Mouse (Mus musculus) lung, embryonic 15.5 days (tissue): ENCODE results near the gene Mfsd2b. TPM values are rescaled to one million over a fixed set of nuclear protein-coding genes. Genes with fewer than 3 reads are reported as not detected.

ENCODE experiments used
- ATAC-seq: fragments of 200-750 bp; cut with Nextera tagmentation; 2 replicates; pipeline ENCODE4 v1.8.0; 2017; ENCODE audit warnings: moderate number of reproducible peaks, borderline replicate concordance; ENCODE audit not compliant: low FRiP score, low TSS enrichment; ENCODE audit errors: extremely low read depth
- H3K27ac ChIP-seq: fragments of 300-500 bp; sonication (generic); 2 replicates; pipeline ENCODE4 v1.5.1; 2015; ENCODE audit warnings: moderate library complexity, mild to moderate bottlenecking, inconsistent platforms
- H3K27me3 ChIP-seq: fragments of 300-500 bp; sonication (generic); 2 replicates; pipeline ENCODE4 v1.6.1; 2015; ENCODE audit warnings: inconsistent platforms
- H3K36me3 ChIP-seq: fragments of 300-500 bp; sonication (generic); 2 replicates; pipeline ENCODE4 v1.6.1; 2015; ENCODE audit warnings: inconsistent platforms
- H3K4me1 ChIP-seq: fragments of 300-500 bp; sonication (generic); 2 replicates; pipeline ENCODE4 v1.6.1; 2015; ENCODE audit warnings: inconsistent platforms
- H3K4me2 ChIP-seq: fragments of 300-500 bp; sonication (generic); 2 replicates; pipeline ENCODE4 v1.6.1; 2015; ENCODE audit warnings: inconsistent platforms, mild to moderate bottlenecking, moderate library complexity
- H3K4me3 ChIP-seq: fragments of 300-500 bp; sonication (generic); 2 replicates; pipeline ENCODE4 v1.5.1; 2015; ENCODE audit warnings: mild to moderate bottlenecking, inconsistent platforms
- H3K9ac ChIP-seq: fragments of 300-500 bp; sonication (generic); 2 replicates; pipeline ENCODE4 v1.6.1; 2015; ENCODE audit warnings: inconsistent platforms
- H3K9me3 ChIP-seq: fragments of 300-500 bp; sonication (generic); 2 replicates; pipeline ENCODE4 v1.6.1; 2016; ENCODE audit warnings: inconsistent platforms
- WGBS: fragments of 180-500 bp; shearing (Covaris S2); methylation state at CpG from one replicate; pipeline ENCODE4 v1.1.7; 2015; 5-methylcytosine and 5-hydroxymethylcytosine counted together
- polyA plus RNA-seq: library from polyadenylated mRNA; unstranded; fragments of >200 nt; fragmentation: Nextera tagmentation; extraction: Ambion mirVana; gene quantifications from 2 replicates; pipeline ENCODE4 v1.2.1, GENCODE M21; 2015

Gene Mfsd2b
- polyA plus RNA-seq, 1 experiment from 2014 or later: 2.1 TPM

DNA sequence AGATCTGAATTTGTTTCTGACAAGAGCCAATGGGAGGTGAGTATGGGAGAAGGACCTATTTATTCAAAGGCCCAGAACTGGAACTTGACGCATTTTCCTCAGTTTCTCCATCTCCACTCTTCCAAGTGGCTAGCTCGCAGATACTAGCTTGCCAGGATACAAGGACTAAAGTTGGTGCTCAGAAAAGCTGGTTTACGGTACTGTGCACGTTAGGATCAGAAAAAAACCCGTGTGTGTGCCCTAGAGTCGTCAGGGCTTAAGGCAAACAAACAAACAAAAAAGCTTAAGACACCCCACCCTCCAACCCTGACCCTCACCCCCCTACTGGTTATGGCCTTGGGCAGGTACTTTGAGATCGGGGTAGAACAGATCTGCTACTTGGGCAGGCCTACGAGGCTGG is 31.7 kb downstream of the Mfsd2b start:
- no peak overlapping the region for H3K27ac ChIP-seq
- ATAC-seq: no peak
- H3K27me3 ChIP-seq: no peaks in the 10 kb centered on the region
- H3K4me2 ChIP-seq: peak overlapping the region; percentile 98
- H3K4me1 ChIP-seq: peaks cover 18% of the 10 kb centered on the region
- H3K36me3 ChIP-seq: no peaks in the 10 kb centered on the region
- H3K9ac ChIP-seq: no peak overlapping the region
- H3K4me3 ChIP-seq: no peak overlapping the region
- H3K9me3 ChIP-seq: no peaks in the 10 kb centered on the region
- 82% methylated on average over 8 of the region's 8 CpGs for WGBS

DNA sequence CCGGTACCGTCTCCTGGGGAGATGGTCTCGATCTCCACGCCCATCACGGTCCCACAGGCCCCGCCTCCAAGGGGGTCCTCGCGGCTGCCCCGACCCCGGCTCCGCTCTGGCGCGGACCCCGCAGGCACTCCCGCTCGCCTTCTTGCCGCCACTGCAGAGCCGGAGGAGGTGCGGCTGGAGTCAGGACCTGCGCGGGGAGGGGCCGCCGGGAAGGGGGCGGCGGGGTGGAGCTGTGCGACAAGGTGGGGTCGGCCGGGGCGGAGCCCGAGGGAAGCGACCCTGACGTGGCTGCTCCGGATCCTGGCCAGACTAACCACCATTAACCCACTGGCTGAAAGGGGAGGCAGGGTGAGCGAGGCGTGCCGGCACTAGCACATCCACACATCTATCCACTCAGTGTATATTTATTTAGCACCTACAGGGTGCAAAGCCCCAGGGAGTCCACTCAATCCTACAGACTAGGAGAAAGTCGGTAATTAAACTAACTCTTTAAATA is 32.7 kb downstream of the Mfsd2b start, which contains the start of gene Fkbp1b:
Fkbp1b (minus strand) TSS at position 200 of the 496 bp plus-strand sequence.
- ATAC-seq: peak; percentile 68
- WGBS: 0% methylated on average over 36 of the region's 37 CpGs

DNA sequence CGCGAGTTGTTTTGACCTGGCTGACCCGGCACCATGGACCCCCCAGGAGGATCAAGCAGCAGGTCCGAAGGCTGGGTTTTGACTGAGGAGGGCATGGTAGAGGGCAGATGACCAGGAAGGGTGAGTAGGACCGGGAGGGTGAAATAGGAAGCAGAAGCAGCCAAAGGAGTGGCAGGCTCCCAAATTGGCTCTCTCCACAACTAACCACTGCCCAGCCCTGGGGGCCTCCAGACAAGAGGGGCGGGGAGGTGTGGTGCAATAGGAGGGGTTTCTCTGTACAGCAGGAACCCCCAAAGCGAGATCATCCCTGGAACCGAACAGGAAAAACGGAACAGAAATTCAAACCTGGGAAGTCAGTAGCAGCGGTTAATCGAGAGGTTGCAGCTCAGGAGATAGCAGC is 33.4 kb downstream of the Mfsd2b start:
- Histone ChIP-seq H3K27me3 (no peaks in the 10 kb centered on the region), H3K27ac (no peak overlapping the region)
- 1% methylated on average over 11 of the region's 11 CpGs for WGBS

More for the DNA sequence above, 32.7 kb downstream of the Mfsd2b start, which contains the start of gene Fkbp1b:
- Histone ChIP-seq H3K9ac (peak within 1 kb of the TSS; percentile 59), H3K4me1 (peaks cover 18% of the 10 kb centered on the region), H3K9me3 (no peaks in the 10 kb centered on the region), H3K4me3 (peak within 1 kb of the TSS; percentile 78), H3K27ac (0 out of 2 replicates have a peak within 1 kb of the TSS, but pooled peaks have one; percentile 8), H3K4me2 (peak within 1 kb of the TSS; percentile 98), H3K27me3 (no peaks in the 10 kb centered on the region), H3K36me3 (no peaks in the 10 kb centered on the region)

DNA sequence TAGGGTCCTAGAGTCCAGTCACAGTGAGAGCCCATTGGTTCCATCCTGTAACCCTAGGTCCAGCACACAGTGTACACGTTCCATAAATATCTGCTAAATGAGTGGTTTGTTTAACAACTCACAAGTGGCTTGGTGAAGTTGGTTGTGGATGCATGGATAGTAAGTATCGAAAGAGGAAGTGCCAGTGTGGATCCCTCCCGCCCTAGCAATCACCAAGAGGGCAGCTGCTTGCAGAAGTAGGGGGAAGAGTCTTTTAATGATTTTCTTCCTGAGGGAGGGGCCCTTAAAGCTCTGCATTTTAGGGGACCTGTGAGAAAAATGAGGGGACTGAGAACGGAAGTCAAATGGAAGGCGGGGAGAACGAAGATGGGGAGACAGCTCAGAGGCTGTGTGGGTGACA is 34.1 kb downstream of the Mfsd2b start:
- peak overlapping the region; percentile 78; the same call in 1 of the 2 replicates for H3K4me3 ChIP-seq
- no peaks in the 10 kb centered on the region for H3K27me3 ChIP-seq
- H3K9me3 ChIP-seq: no peaks in the 10 kb centered on the region
- no peaks in the 10 kb centered on the region for H3K36me3 ChIP-seq
- H3K9ac ChIP-seq: no peak overlapping the region
- 47% methylated on average over 6 of the region's 6 CpGs for WGBS
- no peak overlapping the region for H3K27ac ChIP-seq
- no peak for ATAC-seq
- H3K4me1 ChIP-seq: peaks cover 18% of the 10 kb centered on the region
- H3K4me2 ChIP-seq: peak overlapping the region; percentile 98

More for the DNA sequence above, 33.4 kb downstream of the Mfsd2b start:
- Histone ChIP-seq H3K36me3 (no peaks in the 10 kb centered on the region), H3K4me1 (peaks cover 18% of the 10 kb centered on the region), H3K4me2 (peak overlapping the region; percentile 98), H3K9ac (peak overlapping the region; percentile 59), H3K9me3 (no peaks in the 10 kb centered on the region), H3K4me3 (peak overlapping the region; percentile 78)
- ATAC-seq: no peak

DNA sequence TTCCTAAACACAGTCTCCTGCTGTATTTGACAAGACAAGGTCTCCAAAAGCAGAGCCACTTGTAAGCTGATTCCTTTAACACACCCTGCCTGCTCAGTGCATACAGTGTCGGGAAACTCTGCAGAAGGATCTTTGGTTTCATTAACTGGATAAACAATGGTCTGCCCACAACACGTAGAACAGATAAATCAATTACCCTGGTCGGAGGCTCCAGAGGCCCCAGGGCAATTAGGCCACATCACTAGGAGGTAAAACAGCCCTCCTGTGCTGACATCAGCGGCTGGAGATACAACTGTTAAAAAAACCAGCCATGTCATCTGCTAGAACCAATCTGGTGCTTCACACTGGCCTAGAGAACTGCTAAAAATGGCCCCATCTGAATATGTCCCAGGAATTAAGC is 37.2 kb downstream of the Mfsd2b start:
- no peak for ATAC-seq
- H3K4me3 ChIP-seq: no peak overlapping the region
- WGBS: 35% methylated on average over 4 of the region's 4 CpGs

DNA sequence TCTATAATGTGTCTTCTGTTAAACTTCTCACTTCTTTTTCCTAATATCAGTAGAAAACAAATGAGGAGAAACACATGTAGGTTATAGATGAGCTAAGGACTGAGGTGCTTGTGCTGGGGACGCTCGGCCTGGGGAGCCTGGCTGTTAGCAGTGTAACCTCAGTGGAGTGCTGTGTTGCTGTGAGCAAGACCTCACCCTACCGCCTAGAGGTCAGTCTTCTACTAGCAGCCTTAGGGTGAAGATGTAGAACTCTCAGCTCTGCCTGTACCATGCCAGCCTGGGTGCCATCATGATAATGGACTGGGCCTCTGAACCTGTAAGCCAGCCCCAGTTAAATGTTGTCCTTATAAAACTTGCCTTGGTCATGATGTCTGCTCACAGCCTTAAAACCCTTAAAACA is 46.9 kb downstream of the Mfsd2b start:
- no peak overlapping the region for H3K4me3 ChIP-seq
- no peak overlapping the region for H3K4me2 ChIP-seq
- peaks cover 47% of the 10 kb centered on the region for H3K36me3 ChIP-seq
- H3K9ac ChIP-seq: no peak overlapping the region
- no peaks in the 10 kb centered on the region for H3K9me3 ChIP-seq
- H3K27ac ChIP-seq: no peak overlapping the region
- no peak for ATAC-seq
- 61% methylated on average over 3 of the region's 3 CpGs for WGBS
- no peaks in the 10 kb centered on the region for H3K4me1 ChIP-seq
- no peaks in the 10 kb centered on the region for H3K27me3 ChIP-seq

More for the DNA sequence above, 37.2 kb downstream of the Mfsd2b start:
- Histone ChIP-seq H3K4me2 (no peak overlapping the region), H3K27me3 (no peaks in the 10 kb centered on the region), H3K9me3 (no peaks in the 10 kb centered on the region), H3K9ac (no peak overlapping the region), H3K4me1 (peaks cover 11% of the 10 kb centered on the region), H3K36me3 (peaks cover 6% of the 10 kb centered on the region; the same call in 1 of the 2 replicates), H3K27ac (no peak overlapping the region)

DNA sequence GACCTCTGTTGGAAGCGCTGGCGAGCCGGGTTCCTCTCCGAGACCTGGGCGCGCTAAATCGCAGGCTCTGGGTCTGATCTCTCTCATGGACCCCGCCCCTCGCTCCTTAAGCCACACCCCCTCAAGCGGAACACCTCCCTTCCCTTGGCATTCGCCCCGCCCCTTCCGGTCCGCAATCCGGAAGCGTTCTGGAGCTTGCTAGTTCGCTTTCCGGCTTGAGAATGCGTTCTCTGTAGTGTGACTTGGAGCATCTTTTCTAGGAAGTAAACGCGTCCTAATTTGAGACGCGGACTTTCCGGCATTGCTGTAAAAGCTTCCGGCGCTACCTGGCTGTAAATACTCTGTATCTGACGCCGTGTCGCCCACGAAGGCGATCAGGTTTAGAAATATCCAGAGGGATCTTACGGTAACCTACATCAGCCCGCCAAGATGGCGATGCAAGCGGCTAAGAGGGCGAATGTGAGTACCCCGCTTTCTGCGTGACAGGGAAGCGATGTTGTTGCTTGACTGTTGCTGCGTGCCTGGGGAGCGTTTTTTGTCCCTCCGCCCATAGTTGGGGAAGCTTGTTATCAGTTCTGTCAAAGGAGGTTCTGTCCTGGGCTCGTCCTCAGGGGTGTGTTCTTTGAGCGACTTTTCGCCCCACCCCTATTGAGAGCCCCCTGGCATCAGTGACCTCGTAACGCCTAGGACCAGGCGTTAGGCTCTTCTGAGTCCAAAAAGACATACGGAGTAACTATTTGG is 56.6 kb downstream of the Mfsd2b start, which contains the start of gene Sf3b6:
Sf3b6 (plus strand) TSS at position 184 of the 741 bp plus-strand sequence.
- H3K4me3 ChIP-seq: peak within 1 kb of the TSS; percentile 79
- peak within 1 kb of the TSS; percentile 78 for H3K4me2 ChIP-seq
- H3K27me3 ChIP-seq: no peaks in the 10 kb centered on the region
- peaks cover 17% of the 10 kb centered on the region for H3K36me3 ChIP-seq
- peaks cover 21% of the 10 kb centered on the region for H3K4me1 ChIP-seq
- WGBS: under 1% methylated on average over 49 of the region's 49 CpGs
- H3K9me3 ChIP-seq: no peaks in the 10 kb centered on the region
- ATAC-seq: peak; percentile 98
- H3K27ac ChIP-seq: peak within 1 kb of the TSS; percentile 94
- peak within 1 kb of the TSS; percentile 75 for H3K9ac ChIP-seq

DNA sequence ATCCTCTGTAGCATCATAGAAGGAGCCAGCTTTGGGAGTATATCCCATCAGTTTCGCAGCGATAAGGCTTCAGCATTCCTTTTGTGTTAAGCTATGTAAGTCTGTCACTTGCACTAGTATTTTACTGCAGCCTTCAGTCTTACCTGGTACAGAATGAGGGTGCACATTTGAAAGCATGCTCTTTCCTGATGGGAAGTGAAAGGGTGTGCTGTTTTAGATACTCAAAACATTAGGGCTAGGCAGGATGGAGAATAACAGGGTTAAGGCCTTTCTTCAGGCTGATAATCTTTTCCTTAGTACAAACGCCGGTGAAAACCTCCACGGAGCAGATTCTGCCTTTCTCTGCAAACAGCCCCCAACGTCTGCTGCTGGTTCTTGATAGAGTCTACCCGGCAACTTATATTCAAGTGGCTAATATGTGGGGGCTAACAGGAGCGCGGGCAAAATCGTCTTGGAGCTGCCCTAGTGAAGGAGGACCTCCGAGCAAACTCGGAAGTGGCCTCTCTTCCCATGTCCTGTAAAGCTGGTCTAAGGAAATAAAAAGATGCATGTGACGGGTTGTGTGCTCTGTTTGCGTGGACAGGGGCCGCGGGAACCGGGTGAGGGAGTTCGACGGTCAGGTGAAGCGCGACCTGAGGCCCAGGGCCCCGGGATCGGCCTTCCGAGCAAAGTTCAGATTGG is 57.3 kb downstream of the Mfsd2b start:
- Histone ChIP-seq H3K36me3 (peaks cover 10% of the 10 kb centered on the region), H3K4me3 (peak overlapping the region; percentile 79), H3K9me3 (no peaks in the 10 kb centered on the region), H3K27me3 (no peaks in the 10 kb centered on the region), H3K9ac (peak overlapping the region; percentile 75), H3K4me1 (peaks cover 21% of the 10 kb centered on the region), H3K27ac (peak overlapping the region; percentile 94), H3K4me2 (peak overlapping the region; percentile 78)
- 8% methylated on average over 24 of the region's 24 CpGs for WGBS
- peak; percentile 71 for ATAC-seq

DNA sequence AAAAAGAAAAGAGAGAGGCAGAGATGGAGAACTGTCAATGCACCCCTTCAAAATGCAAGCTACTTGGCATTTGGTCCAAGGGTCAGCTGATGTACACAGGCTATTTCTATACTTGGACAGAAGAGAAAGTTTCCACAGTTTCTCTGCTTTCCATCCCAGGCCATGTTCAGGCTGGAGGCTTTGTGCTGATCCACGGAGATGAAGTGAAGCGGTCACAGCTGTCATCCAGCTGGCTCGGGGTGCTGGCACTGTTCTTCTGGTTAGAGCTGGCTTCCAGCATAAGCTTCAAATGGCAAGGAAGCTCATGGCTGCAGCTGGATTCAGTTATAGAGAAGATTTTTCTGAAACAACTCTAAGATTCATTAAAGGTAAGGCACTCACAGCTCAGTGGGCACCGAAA is 60.5 kb downstream of the Mfsd2b start:
- H3K4me3 ChIP-seq: no peak overlapping the region
- H3K9ac ChIP-seq: no peak overlapping the region
- no peak for ATAC-seq
- H3K27me3 ChIP-seq: no peaks in the 10 kb centered on the region
- H3K4me2 ChIP-seq: no peak overlapping the region
- H3K9me3 ChIP-seq: no peaks in the 10 kb centered on the region
- H3K4me1 ChIP-seq: peaks cover 16% of the 10 kb centered on the region
- no peaks in the 10 kb centered on the region for H3K36me3 ChIP-seq
- H3K27ac ChIP-seq: no peak overlapping the region
- 69% methylated on average over 4 of the region's 4 CpGs for WGBS

Other genes starting within 250 kb of the Mfsd2b start
- gene Fam228a, start 135.9 kb downstream of the Mfsd2b start, polyA plus RNA-seq: 0.30 and 0.52 TPM in 2 replicates
- 1.7 and 1.8 TPM in 2 replicates for gene Pfn4, start 105.3 kb downstream of the Mfsd2b start, polyA plus RNA-seq
- 1.5 and 2.5 TPM in 2 replicates for gene Fam228b, start 105.1 kb downstream of the Mfsd2b start, polyA plus RNA-seq
- 169 and 188 TPM in 2 replicates for gene Sf3b6, start 56.8 kb downstream of the Mfsd2b start, polyA plus RNA-seq
- 7.4 and 8.5 TPM in 2 replicates for gene Fkbp1b, start 32.8 kb downstream of the Mfsd2b start, polyA plus RNA-seq
- 16.7 and 18.9 TPM in 2 replicates for gene Wdcp, start 31.1 kb downstream of the Mfsd2b start, polyA plus RNA-seq
- 28.4 and 31.3 TPM in 2 replicates for gene Ubxn2a, start 33.3 kb upstream of the Mfsd2b start, polyA plus RNA-seq
- 9.5 and 10.3 TPM in 2 replicates for gene Atad2b, start 43.0 kb upstream of the Mfsd2b start, polyA plus RNA-seq